Mouse (Mus musculus) heart, adult 2 months (tissue): ENCODE results near the gene Srr.

Source experiments
- EP300 ChIP-seq: fragments of 200-500 bp; IDR thresholded peaks from 2 replicates; pipeline ENCODE4 v1.6.1; 2011; ENCODE audit warnings: low read depth, low read length, control low read depth; ENCODE audit not compliant: insufficient read depth
- POLR2A ChIP-seq: fragments of 200-500 bp; IDR thresholded peaks from 2 replicates; pipeline ENCODE4 v1.6.1; 2011; ENCODE audit warnings: mild to moderate bottlenecking, low read depth, low read length, control low read depth; ENCODE audit not compliant: insufficient read depth

GRCm38 (mm10) chr11:74962846-74963407 is 37.2 kb upstream of the Srr start:
- TF ChIP-seq EP300: no peak
- TF ChIP-seq POLR2A: no peak
